Mouse (Mus musculus) embryonic fibroblast, embryonic 13.5 days (primary cell): Measurements from ENCODE around the gene Dusp11. TPM values are rescaled to one million over a fixed set of nuclear protein-coding genes. Genes with fewer than 3 reads are reported as not detected.
"Not testable (repeated sequence)": the region's sequence is repeated elsewhere in the genome, so short reads cannot be mapped to it uniquely, and the experiment has no call there.

Experiments
- H3K27ac ChIP-seq: 2 replicates; pipeline ENCODE4 v1.5.1; 2012; ENCODE audit warnings: low read length, control low read depth, inconsistent platforms; ENCODE audit not compliant: insufficient read depth
- H3K4me1 ChIP-seq: 2 replicates; pipeline ENCODE4 v1.6.1; 2011; ENCODE audit warnings: low read length; ENCODE audit not compliant: control insufficient read depth, insufficient read depth
- H3K4me3 ChIP-seq: 2 replicates; pipeline ENCODE4 v1.5.1; 2011; ENCODE audit warnings: mild to moderate bottlenecking, control low read depth, low read length; ENCODE audit not compliant: insufficient read depth
- CTCF ChIP-seq: IDR thresholded peaks from 2 replicates; pipeline ENCODE4 v1.5.1; 2011; ENCODE audit warnings: mild to moderate bottlenecking, control low read depth, low read length, moderate library complexity, borderline replicate concordance; ENCODE audit not compliant: insufficient read depth
- POLR2A ChIP-seq: IDR thresholded peaks from 2 replicates; pipeline ENCODE4 v1.6.1; 2011; ENCODE audit warnings: low read depth, mild to moderate bottlenecking, control low read depth, low read length, moderate library complexity
- polyA plus RNA-seq: library from polyadenylated mRNA; stranded (reverse); fragments of >200 nt; gene quantifications from 2 replicates; pipeline ENCODE4 v1.2.4, GENCODE M21; 2011; ENCODE audit warnings: low read depth; ENCODE audit not compliant: missing spikeins, insufficient read length

Gene Dusp11
- 110 and 114 TPM in 2 replicates for polyA plus RNA-seq

DNA sequence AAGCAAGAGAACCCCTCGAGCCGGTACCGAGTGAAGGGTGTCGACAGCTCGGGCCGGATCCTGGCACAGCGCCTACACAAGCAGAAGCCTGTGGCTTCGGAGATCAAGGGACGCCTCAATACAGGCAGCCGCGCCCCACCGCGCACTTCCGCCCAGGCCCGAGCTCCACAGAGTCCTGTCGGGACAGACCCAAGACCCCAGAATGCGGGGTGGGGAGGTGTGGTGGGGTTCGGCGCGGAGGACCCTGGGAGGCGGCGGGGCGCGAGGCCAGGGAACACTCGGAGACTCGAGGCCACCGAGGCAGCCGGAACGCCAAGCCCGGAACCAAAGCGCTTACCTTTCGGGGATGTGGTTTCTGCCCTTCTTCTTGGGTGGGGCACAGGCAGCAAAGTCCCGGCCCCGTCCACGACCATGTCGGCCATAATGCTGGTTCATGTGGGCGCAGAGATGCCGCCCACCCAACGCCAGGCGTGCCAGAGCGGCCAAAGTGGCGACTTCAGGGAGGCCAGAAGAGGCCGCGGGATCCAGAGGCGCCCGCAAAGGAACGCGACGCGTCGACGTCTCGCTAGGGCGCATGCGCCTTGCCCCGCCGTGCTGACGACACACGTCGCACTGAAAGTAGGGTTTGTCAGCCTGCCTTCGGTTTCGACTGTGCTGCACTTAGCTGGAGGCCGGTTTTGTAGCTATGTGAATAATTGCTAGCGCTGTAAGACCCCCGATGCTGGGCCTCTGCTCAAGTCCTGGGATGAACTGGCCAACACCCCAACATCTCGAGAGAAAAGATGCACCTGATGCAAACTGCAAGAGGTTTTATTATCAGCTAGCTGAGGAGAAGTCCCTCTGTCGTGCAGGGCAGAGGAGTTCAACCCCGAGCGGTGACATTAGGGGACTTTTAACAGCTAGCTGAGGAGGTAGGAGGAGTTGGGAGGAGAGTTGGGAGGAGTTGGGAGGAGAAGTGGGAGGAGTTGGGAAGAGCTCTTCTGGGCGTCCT is at the start of gene Dusp11:
TSS of gene Dusp11 (minus strand) at position 567 of the 991 bp plus-strand sequence.
- H3K4me1 ChIP-seq, result no peaks in the 10 kb centered on the region; the same call in 1 of the 2 replicates
- H3K4me3 ChIP-seq, result peak within 1 kb of the TSS; percentile 83
- no peak for TF ChIP-seq CTCF
- TF ChIP-seq POLR2A, result peak; percentile 90
- H3K27ac ChIP-seq, result peak within 1 kb of the TSS; percentile 98

DNA sequence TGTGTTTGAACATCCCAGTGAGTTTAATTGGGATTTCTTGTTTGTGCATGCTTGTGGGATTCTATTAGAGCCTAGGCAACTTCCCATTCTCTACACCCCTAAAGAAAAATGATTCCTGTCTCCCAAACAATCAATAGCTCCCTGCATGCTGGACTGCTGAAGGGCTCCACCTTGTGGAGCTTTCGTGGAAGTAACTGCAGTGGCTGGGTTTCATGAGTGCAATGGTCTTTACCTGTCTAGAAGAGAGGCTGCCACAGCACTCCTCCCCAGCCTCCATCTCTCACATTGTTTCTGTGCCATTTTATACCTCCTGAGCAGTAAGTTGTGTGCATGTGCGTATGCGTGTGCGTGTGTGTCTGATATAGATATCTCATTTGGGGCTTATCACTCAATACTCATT is 48.5 kb upstream of the Dusp11 start:
- no peak for TF ChIP-seq POLR2A
- TF ChIP-seq CTCF, result peak; percentile 54; the same call in 1 of the 2 replicates
- Histone ChIP-seq H3K27ac (no peak overlapping the region), H3K4me1 (no peaks in the 10 kb centered on the region), H3K4me3 (no peak overlapping the region)

DNA sequence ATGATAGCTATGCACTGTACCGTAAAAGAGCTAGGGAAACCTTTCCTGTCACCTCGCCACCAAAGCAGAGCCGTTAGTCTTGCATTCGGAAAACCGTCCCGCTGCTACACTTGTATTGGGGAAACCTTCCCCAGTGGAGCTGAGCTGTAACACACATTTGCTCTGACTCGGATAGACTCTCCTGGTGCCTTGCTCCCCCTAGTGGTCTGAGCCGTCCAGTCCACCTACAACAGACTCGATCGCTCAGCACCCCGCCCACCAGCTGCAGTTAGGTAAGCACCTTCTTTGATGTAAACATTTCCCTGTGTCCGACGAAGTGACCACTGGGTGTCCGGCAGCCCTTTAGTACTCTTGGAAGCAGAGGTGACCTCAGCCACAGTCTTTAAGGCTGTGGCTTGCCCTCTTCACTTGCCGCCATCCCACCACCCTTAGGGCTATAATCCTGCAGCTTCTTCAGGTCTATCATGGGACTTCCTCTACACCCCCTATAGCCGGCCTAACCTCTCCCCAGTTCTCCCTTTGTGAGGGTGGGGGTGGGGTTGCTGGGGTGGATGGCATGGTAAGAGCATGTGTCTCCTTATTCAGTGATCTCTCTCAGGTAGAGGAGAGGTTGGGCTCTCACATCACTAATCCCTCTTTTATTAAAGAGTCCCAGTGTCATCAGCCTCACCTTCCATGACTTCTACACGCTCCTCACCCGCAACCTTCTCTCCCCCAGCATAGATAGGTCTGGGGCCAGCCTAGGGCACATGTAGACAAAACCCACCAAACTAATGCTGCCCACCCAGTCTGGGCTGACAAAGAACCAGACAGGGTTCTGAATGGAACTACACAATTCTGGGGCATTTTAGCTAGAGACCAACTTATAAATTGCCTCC is 43.0 kb upstream of the Dusp11 start:
- no peak overlapping the region for H3K27ac ChIP-seq
- H3K4me3 ChIP-seq, result no peak overlapping the region
- no peaks in the 10 kb centered on the region for H3K4me1 ChIP-seq
- TF ChIP-seq CTCF (peak; percentile 91), POLR2A (no peak)

- H3K27ac ChIP-seq, result no peak overlapping the region
- H3K4me3 ChIP-seq, result no peak overlapping the region
- TF ChIP-seq POLR2A, result no peak
- TF ChIP-seq CTCF, result peak; percentile 52; the same call in 1 of the 2 replicates
- no peaks in the 10 kb centered on the region for H3K4me1 ChIP-seq
Measured at GRCm38 (mm10) chr6:86003405-86003925, 42.0 kb upstream of the Dusp11 start.

DNA sequence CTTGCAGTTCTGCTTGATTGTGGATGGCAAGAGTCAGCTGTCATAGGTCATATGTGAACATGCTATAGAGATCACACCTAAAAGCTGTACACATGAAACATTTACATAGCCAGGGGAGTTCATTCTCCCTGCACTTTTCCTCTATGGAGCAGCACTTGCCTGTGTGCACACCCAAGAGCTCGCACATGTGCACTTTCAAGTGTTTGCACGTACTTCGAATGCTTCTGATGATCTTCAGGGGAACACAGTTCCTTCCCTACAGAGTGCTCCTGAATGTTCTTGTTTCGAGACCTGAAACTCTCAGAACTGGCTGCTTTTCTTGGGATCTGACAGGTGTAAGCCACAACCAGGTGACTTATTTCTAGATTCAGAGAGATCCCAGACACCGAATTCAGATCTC is 29.3 kb upstream of the Dusp11 start:
- H3K4me3 ChIP-seq, H3K4me1 ChIP-seq, H3K27ac ChIP-seq: not testable (repeated sequence)

DNA sequence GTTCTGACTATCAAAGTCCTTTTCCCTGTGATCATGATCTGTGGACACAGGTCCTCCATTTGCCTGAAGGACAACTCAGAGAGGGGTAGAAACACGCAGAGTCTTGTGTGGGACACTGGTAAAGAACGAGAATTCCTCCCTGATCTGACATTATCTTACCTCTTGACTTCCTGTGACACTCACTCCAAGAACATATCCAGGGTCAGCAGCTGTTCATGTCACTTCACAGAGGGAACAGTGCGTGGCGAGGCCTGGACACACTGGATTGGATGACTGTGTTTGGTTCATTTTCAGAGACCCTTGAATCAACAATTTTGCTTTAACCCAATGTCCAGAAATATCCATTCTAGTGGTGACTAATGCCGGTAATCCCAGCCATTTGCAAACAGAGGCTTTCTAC is 28.1 kb upstream of the Dusp11 start:
- H3K27ac ChIP-seq, H3K4me1 ChIP-seq, H3K4me3 ChIP-seq: not testable (repeated sequence)

- H3K27ac ChIP-seq, result no peak overlapping the region
Measured at GRCm38 (mm10) chr6:85984351-85984750, 22.9 kb upstream of the Dusp11 start.

GRCm38 (mm10) chr6:85978736-85979135 is 17.3 kb upstream of the Dusp11 start:
- H3K4me3 ChIP-seq, H3K27ac ChIP-seq, H3K4me1 ChIP-seq: not testable (repeated sequence)

More at GRCm38 (mm10) chr6:85984351-85984750, 22.9 kb upstream of the Dusp11 start:
- Histone ChIP-seq H3K4me3 (no peak overlapping the region), H3K4me1 (no peaks in the 10 kb centered on the region)
- no peak for TF ChIP-seq POLR2A
- TF ChIP-seq CTCF, result no peak

DNA sequence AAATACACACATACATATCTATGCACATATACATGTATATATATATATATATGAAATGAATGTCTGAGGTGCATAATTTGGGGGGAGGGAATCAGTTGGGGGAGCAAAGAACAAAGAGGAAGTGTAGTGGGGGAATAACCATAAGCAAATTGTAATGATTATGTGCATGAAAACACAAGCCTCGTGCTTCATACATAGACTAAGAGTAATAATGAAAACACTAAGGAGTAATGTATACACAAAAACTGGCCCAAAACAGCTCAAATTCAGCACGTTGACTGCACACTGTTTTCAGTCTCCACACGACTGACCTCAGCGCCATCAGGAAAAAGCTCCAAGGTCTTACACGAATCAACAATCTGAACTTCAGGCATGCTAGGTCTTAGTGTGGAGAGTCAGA is 14.8 kb upstream of the Dusp11 start:
- Histone ChIP-seq H3K27ac (no peak overlapping the region), H3K4me3 (no peak overlapping the region), H3K4me1 (peaks cover 12% of the 10 kb centered on the region)
- no peak for TF ChIP-seq CTCF
- no peak for TF ChIP-seq POLR2A

- H3K27ac ChIP-seq, result no peak overlapping the region
- H3K4me3 ChIP-seq, result no peak overlapping the region
- no peak for TF ChIP-seq CTCF
- no peak for TF ChIP-seq POLR2A
- H3K4me1 ChIP-seq, result peaks cover 12% of the 10 kb centered on the region
Measured at GRCm38 (mm10) chr6:85975761-85976160, 14.3 kb upstream of the Dusp11 start.
